Mouse (Mus musculus) spleen, postnatal 36 days (tissue): ENCODE data around the gene Stat5b.

Experiments used
- DNase-seq, 2 experiments: peaks; one replicate each; pipeline ENCODE4 v3.0.0; 2022; ENCODE audit warnings: low spot score in 2 of 2, mixed read lengths in 1 of 2

The Stat5b gene

DNA sequence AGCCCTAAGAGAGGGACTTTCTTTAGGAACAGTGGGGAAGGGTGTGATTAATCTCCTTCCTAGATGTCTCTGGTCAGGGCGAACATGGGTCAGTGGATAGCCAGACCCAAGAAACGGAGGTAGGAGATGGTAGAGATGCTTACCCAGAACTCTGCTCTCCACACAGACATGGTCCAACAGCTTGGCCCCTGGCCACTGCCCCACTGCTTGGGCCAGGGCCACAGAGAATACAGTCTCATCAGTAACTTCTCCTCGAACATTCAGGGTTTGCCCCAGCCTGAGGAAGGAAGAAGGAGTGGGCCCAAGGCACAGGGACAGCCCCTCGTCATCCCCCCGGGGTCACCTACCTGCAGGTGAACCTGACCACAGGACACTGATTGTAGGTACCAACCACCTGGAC lies 82.7 kb downstream of the Stat5b start:
- no peak for DNase-seq

- no peak for DNase-seq
Observed at GRCm38 (mm10) chr11:100766726-100767125, 83.8 kb downstream of the Stat5b start.

DNA sequence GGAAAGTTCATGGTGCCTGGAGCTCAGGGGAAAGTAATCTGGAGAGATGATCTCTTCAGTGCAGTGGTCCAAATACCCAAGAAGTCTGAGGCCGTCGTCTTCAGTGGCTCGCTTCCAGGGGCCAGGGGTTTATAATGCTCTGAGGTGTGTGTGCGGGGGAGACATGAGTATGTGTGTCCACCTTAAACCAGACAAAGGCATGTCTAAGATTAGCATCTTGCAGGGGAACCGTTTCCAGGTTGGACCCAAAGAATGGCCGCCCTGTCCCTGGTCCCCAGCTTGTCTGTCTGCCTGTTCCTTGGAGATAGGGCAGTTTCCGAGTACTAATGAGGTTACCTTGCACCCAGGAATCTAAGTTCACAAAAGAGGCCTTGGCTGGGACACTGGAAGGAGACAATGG lies 87.7 kb downstream of the Stat5b start, which contains the start of gene Hcrt:
Gene Hcrt, minus strand, starts transcription at position 101 of the 400 bp plus-strand sequence.
- no peak for DNase-seq

DNA sequence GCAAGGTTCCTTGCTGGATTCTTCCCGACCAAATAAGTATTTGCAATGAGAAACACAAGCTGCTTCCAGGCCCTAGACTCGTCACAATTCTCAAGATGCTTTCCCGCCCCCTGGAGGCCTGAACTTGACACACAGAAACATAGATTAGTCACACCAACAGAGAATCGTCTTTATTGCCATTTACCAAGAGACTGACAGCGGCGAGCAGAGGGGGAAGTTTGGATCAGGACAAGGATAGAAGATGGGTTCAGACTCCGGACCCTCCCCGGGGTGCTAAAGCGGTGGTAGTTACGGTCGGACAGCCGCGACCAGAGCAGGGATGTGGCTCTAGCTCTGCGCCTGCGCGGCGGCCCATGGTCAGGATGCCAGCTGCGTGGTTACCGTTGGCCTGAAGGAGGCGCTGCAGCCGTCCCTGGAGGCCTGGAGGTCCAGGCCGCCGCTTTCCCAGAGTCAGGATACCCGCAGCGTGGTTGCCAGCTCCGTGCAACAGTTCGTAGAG lies 88.9 kb downstream of the Stat5b start:
- peak; percentile 72 to 76 for DNase-seq

DNA sequence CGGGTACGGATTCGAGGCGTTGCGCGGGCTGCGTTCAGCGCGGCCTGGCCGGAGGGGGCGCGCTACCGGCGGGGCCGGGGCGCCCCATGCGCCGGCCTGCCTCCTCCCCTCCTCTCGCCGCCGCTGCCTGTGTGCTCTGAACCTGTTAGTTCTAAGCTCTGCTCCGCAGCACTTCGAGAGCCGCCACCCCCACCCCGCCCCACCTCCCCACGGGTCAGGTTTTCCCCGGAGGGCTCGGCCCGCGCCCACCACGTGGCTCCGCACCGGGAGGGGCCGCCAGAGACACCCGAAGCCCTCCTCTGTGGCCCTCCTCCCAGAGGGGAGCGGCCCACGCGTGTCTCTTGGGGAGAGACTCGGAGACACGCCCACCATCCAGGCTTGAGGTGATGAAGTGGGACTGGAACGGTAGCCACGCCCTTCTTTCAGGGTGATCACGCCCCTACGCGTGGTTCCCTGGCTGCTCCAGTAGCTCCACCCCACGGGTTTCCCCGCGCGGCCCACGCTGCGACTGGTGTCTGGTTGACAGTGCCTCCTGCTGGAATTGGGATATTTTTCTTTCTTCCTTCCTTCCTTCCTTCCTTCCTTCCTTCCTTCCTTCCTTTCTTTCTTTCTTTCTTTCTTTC lies 90.8 kb downstream of the Stat5b start, which contains the start of gene Kcnh4:
Gene Kcnh4, minus strand, starts transcription at position 332 of the 623 bp plus-strand sequence.
- peak; percentile 82 to 83 for DNase-seq

- no peak for DNase-seq
Observed at GRCm38 (mm10) chr11:100758707-100759610, 91.6 kb downstream of the Stat5b start.

- DNase-seq = peak; percentile 45 to 52
Observed at GRCm38 (mm10) chr11:100757566-100757965, 93.0 kb downstream of the Stat5b start.

- no peak for DNase-seq
Observed at GRCm38 (mm10) chr11:100756476-100756875, 94.0 kb downstream of the Stat5b start.

- no peak for DNase-seq
Observed at GRCm38 (mm10) chr11:100754693-100755057, 95.8 kb downstream of the Stat5b start.

DNA sequence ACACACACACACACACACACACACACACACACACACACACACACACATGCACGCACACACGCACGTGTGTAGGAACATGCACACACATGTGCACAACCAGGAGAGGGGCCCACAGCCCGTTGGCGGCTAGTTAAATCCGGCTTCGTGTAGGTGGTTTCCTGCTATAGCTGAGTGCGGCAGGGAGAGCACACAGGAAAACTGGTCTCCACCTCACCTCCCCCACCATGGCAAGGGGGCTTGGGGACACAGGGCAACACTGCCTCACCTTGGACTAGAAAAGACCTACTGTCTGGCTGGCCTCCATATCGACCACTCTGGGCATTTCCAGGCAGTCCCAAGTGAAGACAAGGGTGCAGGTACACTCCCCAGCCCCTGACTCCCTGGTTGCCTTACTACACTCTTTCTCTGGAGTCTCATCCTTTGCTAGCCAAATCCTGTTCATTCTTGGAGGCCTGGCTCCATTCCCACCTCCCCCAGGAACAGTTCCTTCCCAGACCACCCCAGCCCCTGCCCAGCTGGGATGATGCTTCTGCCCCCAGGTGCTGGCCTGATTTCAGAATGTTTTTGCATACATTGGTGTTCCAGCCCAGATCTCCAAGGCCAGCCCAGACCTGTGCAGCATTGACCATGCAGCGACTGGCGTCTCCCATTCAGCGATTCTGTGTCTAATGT lies 96.4 kb downstream of the Stat5b start:
- DNase-seq = no peak

DNA sequence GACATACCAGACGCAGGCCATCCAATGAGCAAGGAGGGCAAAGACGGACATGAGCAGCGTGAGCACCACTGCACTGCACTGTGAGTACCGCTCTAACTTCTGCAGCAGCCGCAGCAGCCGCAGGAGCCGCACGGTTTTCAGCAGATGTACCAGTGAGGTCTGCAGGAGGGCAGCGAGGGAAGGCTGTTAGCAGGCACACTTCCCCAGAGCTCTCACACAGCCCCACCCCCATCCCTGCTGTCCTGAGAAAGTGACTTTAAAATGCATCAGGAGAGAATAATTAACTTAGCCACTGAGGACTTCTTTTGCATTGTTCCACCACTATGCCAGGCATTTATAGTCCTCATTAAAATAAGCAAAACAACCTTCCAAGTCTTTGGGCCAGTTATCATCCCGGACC lies 98.2 kb downstream of the Stat5b start:
- DNase-seq = no peak

GRCm38 (mm10) chr11:100750127-100750526 lies 100.4 kb downstream of the Stat5b start:
- DNase-seq = no peak

DNA sequence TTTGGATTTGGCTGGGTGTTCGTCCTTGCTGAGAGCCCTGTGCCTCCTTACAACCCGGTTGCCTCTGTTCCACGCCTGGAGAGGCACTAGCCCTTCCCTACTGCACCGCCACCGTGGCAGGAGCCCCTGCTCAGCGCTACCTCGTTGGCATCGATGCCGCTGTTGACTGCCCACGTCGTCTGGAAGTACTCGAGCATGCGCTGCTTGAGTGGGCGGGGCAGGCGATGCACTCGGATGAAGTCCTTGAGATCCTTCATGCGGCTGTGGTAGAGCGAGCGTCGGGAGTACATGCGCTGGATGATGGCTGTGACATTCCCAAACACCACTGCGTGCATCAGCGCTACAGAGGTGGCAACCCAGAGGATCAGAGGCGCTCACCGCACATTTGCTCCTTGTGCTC lies 101.1 kb downstream of the Stat5b start:
- no peak for DNase-seq

- DNase-seq = no peak
Observed at GRCm38 (mm10) chr11:100748620-100749019, 101.9 kb downstream of the Stat5b start.

DNA sequence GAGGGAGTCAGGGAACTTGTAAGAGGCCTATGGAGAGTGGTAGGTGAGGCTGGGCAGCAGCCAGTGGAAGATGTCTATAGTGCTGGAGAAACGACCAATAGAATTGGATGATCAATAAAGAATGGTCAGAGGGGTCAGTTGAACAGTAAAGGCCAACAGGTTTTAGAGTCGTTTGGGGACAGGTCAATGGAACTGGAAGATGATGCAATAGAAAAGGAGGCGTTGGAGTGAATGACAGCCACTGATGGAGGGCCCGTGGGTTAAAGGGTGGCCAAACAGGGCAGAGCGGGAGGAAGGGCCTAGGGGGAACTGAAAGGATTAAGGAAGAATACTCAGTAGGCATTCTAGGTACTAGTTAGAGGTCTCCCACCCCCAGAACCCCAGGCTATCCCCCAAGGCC lies 103.4 kb downstream of the Stat5b start:
- DNase-seq = no peak

DNA sequence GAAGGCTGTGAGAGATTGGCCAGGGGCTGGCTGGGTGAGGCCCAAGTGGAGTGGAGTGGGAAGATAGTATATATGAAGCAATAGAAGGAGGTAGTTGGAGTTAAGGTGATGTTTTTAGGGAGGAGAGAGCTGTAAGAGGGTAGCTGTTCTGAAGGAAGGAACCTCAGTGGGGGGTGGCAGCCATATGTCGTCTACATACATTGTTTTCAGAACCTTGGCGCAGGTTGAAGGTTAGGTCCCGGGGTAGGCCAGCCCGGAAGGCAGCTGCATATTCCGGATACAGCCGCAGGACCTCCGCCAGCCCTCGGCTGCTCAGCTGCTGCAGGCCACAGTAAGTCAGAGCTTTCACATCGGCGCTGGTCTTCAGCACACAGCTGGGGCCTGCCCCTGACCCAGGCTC lies 104.0 kb downstream of the Stat5b start:
- DNase-seq = no peak

DNA sequence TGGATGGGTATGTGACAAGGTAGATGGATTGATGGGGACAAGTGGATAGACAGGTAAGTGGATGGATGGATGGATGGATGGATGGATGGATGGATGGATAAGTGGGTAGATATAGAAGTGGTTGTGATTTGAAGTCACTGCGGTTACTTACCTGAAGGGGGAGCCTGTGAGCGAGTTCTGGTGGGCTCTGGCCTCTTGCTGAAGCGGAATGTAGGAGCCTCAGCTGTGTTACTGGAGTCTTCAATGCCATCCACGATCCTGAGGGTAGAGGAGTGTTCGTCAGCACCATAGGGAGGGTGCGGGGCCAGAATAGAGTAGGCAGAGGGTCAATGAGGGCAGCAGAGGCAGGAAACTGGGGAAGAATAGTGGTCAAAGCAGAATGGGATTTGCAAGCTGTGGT lies 105.4 kb downstream of the Stat5b start:
- peak; percentile 39 to 56 for DNase-seq

DNA sequence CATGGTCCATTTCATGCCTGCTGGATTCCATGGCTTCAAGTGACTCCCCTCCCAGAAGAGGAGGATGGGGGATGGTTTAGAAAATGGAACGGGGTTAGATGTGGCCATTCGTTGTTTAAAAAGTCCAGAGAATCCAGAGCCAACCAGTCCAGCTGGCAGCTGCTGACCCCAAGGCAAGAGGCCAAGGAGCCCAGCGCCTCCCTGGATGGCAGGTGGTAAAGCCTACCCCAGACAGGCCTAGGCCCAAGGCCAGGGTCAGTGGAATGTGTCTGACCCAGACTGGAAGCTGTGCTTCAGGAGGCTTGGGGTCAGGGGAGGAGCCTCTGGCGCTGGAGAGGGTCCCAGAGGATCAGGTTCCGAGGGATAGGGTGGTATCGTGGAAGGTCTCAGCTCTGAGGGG lies 109.2 kb downstream of the Stat5b start:
- no peak for DNase-seq

DNA sequence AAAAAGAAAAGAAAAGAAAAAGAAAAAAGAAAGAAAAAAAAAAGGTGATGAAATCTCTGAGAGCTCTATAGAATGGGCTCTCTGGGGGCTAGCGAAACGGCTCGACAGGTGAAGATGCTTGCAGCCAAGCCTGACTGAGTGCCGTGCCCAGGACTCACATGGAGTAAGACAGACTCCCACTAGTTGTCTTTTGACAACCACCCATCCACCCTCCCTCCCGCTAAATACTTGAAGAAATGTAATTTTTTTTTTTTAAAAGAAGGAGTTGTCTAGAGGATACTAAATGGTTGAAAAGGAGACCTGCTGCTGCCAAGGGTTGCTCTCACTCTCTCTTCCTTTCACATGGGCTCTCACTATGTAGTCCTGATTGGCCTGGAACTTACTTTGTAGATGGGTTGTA lies 111.8 kb downstream of the Stat5b start:
- DNase-seq = no peak

GRCm38 (mm10) chr11:100738066-100738604 lies 112.4 kb downstream of the Stat5b start, which contains the start of gene Rab5c:
TSS of gene Rab5c (minus strand) at chr11:100738215.
- DNase-seq = peak; percentile 99 to 100

- DNase-seq = peak; percentile 44 to 55
Observed at GRCm38 (mm10) chr11:100737105-100737733, 113.3 kb downstream of the Stat5b start.

GRCm38 (mm10) chr11:100736746-100737080 lies 113.8 kb downstream of the Stat5b start:
- DNase-seq = no peak
